In genomic region chr19:54693094-54693493, GRCm38 (mm10) we compare ENCODE assay signal across 19 mouse cellular contexts.
"Had no signal": no experiment of that assay in that cellular context is flagged by ENCODE, and none has a peak within 500 bp of the region (broad histone marks: within the 10 kb centered on the region; RNA-seq: fewer than 3 reads in every experiment).

No protein-coding gene starts in this region.

- H3K27me3 ChIP-seq: lung, embryonic 15.5 days; megakaryocyte, embryonic 14.5 days; midbrain, embryonic 13.5 days; midbrain, embryonic 15.5 days; neural tube, embryonic 13.5 days; neural tube, embryonic 15.5 days had no signal

- H3K9ac ChIP-seq: lung, embryonic 15.5 days; midbrain, embryonic 13.5 days; midbrain, embryonic 15.5 days; neural tube, embryonic 13.5 days; neural tube, embryonic 15.5 days had no signal

- DNase-seq: lung, adult 2 months; lung, postnatal 14 days; lung, postnatal 36 days; retina, postnatal 1 day; right cerebral cortex, adult 18-20 months; right cerebral cortex, postnatal 25 days; right cerebral cortex, postnatal 4 days; spleen, adult 18-20 months; thymus, adult 18-20 months; thymus, postnatal 14 days; thymus, postnatal 36 days had no signal

- H3K27ac ChIP-seq: lung, embryonic 15.5 days; macrophage; midbrain, embryonic 13.5 days; midbrain, embryonic 15.5 days; neural tube, embryonic 13.5 days; neural tube, embryonic 15.5 days had no signal

- H3K4me3 ChIP-seq: lung, embryonic 15.5 days; megakaryocyte, embryonic 14.5 days; midbrain, embryonic 13.5 days; midbrain, embryonic 15.5 days; neural tube, embryonic 13.5 days; neural tube, embryonic 15.5 days had no signal

- H3K36me3 ChIP-seq: lung, embryonic 15.5 days; midbrain, embryonic 13.5 days; midbrain, embryonic 15.5 days; neural tube, embryonic 13.5 days; neural tube, embryonic 15.5 days had no signal

- H3K4me2 ChIP-seq: lung, embryonic 15.5 days; midbrain, embryonic 11.5 days; midbrain, embryonic 13.5 days; midbrain, embryonic 15.5 days; neural tube, embryonic 13.5 days; neural tube, embryonic 15.5 days had no signal

- H3K4me1 ChIP-seq: lung, embryonic 15.5 days; megakaryocyte, embryonic 14.5 days; midbrain, embryonic 13.5 days; midbrain, embryonic 15.5 days; neural tube, embryonic 13.5 days; neural tube, embryonic 15.5 days had no signal
